Mouse (Mus musculus) lung, postnatal 0 days (tissue): ENCODE data around the gene Klhl40.

Experiments
- CTCF ChIP-seq: IDR thresholded peaks from 2 replicates; pipeline ENCODE4 v1.5.1; 2016; ENCODE audit warnings: antibody characterized with exemption, mild to moderate bottlenecking
- EP300 ChIP-seq: IDR thresholded peaks from 2 replicates; pipeline ENCODE4 v1.6.1; 2016; ENCODE audit warnings: antibody characterized with exemption, mild to moderate bottlenecking, control low read depth

DNA sequence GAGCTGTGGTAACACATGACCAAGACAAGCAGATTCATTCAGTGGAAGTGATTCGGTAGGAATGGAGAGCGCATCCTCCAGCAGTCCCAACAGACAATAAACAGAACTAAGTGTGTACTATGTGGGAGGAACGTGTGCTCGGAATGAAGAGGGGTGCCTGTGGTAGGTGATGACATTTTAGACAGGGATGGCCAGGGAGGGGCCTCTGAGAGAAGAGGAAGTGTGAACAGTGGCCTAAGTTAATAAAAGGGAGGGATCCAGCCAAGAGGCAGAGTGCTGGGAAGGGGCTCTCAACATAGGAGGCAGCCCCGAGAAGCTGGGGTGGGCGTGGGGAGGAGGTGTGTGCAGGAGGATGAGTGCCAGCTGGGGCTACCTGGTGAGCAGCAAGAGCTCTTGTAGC, 50.9 kb downstream of the Klhl40 start:
- TF ChIP-seq CTCF (no peak), EP300 (no peak)
